Mouse (Mus musculus): ENCODE data around the gene Pole2. TPM values are rescaled to one million over a fixed set of nuclear protein-coding genes. Genes with fewer than 3 reads are reported as not detected.

Pole2 gene
- 23.1 and 24.0 TPM in 2 replicates for polyA plus RNA-seq (2015; fragmentation: Nextera tagmentation; extraction: Ambion mirVana)

DNA sequence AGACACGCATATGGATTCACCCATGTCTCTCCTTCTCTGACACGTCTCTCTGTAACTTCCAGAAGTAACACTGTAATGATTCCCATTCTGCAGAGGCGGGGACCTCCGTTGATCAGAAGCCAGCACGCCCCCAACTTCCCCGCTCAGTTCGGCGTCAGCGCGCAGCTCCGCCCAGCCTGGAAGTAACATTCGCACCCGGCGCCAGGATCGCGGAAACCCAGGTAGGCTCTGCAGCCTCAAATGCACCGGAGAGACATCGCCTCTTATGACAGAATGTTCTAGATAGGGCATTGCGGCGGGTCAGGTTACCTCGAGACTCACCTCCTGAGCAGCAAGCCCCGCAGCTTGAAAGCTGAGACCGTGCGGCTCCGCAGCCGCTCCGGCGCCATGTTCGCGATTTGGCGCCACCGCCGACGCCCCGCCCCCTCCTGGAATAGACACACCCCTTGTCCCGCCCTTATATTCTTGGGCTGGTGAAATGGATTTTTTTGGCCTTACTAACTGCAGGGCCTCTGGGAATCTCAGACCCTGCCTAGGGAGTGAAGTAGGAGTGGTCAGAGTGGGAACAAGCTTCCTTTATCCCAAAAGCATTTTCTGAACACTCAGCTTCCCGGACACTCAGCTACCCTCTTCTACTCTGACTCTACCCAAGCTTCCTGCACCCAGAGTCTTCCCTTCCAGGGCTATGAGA lies at the start of gene Pole2:
Gene Pole2, minus strand, starts transcription at position 420 of the 691 bp plus-strand sequence.
- no peaks in the 10 kb centered on the region for H3K27me3 ChIP-seq
- peak within 1 kb of the TSS; percentile 41; the same call in 1 of the 2 replicates for H3K9ac ChIP-seq
- peaks cover 13% of the 10 kb centered on the region for H3K36me3 ChIP-seq
- peak; percentile 95 for ATAC-seq (ENCODE audit: insufficient number of reproducible peaks, low FRiP score, low TSS enrichment, low read depth)
- no peaks in the 10 kb centered on the region for H3K9me3 ChIP-seq
- peak within 1 kb of the TSS; percentile 71 for H3K4me3 ChIP-seq
- under 1% methylated on average over 37 of the region's 37 CpGs for WGBS
- H3K4me2 ChIP-seq = peak within 1 kb of the TSS; percentile 45
- peak within 1 kb of the TSS; percentile 93 for H3K27ac ChIP-seq
- H3K4me1 ChIP-seq = peaks cover 5% of the 10 kb centered on the region; the same call in 1 of the 2 replicates

DNA sequence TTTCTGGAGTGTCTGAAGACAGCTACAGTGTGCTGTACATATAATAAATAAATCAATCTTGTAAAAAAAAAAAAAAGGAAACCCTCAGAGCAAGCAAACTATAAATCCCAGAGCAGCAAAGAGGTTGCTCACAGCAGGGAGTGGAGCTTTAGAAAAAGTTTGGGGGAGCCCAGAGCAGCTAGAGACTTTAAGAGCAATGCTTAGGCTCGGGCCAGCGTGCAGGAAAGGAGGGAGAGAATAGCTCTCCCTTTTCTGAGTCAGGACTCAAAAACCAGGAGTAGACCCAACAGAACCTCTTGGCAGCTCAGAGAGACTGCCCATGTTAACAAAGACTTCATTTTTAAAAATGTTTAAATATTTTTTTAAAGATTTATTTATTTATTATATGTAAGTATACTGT lies 41.0 kb upstream of the Pole2 start:
- Histone ChIP-seq H3K36me3 (no peaks in the 10 kb centered on the region), H3K27me3 (no peaks in the 10 kb centered on the region), H3K4me3 (no peak overlapping the region), H3K4me2 (no peak overlapping the region), H3K9ac (no peak overlapping the region), H3K27ac (no peak overlapping the region), H3K9me3 (no peaks in the 10 kb centered on the region), H3K4me1 (no peaks in the 10 kb centered on the region)
- 68% methylated on average over 2 of the region's 2 CpGs for WGBS
- no peak for ATAC-seq (ENCODE audit: insufficient number of reproducible peaks, low FRiP score, low TSS enrichment, low read depth)

DNA sequence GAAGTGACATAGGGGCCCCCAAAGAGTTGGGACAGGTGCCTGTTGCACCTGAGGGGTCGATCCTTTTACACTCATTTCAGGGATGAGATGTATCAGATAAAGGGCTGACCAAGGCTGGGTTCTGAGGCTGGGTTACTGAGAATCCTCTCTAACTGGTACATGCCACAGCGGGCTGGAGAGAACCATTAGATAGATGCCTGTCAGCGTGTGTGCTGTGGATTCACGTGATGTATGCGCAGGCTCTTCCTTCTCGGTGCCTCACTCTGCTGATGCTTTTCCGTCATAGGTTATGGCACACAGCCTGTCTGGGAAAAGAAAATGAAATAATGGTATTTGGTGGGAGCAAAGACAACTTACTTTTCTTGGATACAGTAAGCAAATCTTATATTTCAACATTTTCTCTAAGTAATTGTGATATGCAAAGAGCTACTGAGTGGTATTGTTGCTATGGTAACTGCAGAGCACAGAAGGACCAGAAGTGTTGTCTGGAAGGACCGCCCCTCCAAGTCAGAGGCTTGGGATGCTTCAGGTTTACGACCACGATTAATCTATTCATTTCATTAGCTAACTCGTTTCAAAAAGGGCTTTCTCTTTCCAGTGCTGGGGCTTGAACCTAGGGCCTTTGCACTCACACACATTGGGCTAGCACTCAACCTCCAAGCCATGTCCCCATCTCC lies 40.1 kb upstream of the Pole2 start:
- ATAC-seq (ENCODE audit: insufficient number of reproducible peaks, low FRiP score, low TSS enrichment, low read depth) = no peak
- no peaks in the 10 kb centered on the region for H3K9me3 ChIP-seq
- H3K4me1 ChIP-seq = no peaks in the 10 kb centered on the region
- no peak overlapping the region for H3K4me2 ChIP-seq
- H3K36me3 ChIP-seq = no peaks in the 10 kb centered on the region
- no peak overlapping the region for H3K4me3 ChIP-seq
- H3K27me3 ChIP-seq = no peaks in the 10 kb centered on the region
- 79% methylated on average over 11 of the region's 11 CpGs for WGBS
- no peak overlapping the region for H3K27ac ChIP-seq
- H3K9ac ChIP-seq = no peak overlapping the region

DNA sequence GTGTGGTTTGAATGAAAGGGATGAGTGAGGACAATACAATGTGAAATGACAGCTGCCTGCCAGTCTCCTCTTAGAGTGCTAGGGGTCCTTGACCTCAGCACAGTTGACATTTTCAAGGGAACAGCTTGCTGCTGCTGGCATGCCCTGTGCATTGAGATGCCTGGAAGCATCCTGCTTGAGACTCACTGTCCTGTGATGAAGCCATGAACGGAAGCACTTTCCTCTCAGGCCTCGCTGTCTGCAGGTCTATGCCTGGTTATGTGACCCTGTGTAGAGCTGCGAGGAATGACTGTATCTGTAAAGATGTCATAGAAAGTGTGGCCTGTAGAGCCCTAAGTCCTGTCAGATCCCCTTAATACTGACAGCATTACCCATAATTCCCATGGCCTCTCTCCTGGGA lies 37.0 kb upstream of the Pole2 start:
- no peak overlapping the region for H3K4me2 ChIP-seq
- H3K4me3 ChIP-seq = no peak overlapping the region
- no peak overlapping the region for H3K9ac ChIP-seq
- H3K4me1 ChIP-seq = no peaks in the 10 kb centered on the region
- H3K9me3 ChIP-seq = no peaks in the 10 kb centered on the region
- no peak for ATAC-seq (ENCODE audit: insufficient number of reproducible peaks, low FRiP score, low TSS enrichment, low read depth)
- H3K27me3 ChIP-seq = no peaks in the 10 kb centered on the region
- WGBS = 80% methylated on average over 3 of the region's 3 CpGs
- no peaks in the 10 kb centered on the region for H3K36me3 ChIP-seq
- H3K27ac ChIP-seq = no peak overlapping the region

DNA sequence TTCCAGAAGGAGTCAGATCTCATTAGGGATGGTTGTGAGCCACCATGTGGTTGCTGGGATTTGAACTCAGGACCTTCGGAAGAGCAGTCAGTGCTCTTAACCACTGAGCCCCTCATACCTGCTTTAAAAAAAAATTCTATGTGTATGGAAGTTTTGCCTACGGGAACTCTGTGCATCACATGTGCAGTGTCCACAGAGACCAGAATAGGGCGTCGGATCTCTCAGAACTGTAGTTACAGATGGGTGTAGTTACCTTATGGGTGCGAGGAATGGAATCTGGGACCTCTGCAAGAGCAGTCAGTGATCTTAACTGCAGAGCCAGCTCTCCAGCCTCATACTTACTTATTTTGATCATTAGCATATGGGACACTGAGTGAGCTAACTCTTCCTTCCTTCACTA lies 34.3 kb upstream of the Pole2 start:
- Histone ChIP-seq H3K9ac (no peak overlapping the region), H3K4me3 (no peak overlapping the region), H3K9me3 (no peaks in the 10 kb centered on the region), H3K4me2 (no peak overlapping the region), H3K4me1 (no peaks in the 10 kb centered on the region), H3K36me3 (no peaks in the 10 kb centered on the region), H3K27ac (no peak overlapping the region), H3K27me3 (no peaks in the 10 kb centered on the region)
- no peak for ATAC-seq (ENCODE audit: insufficient number of reproducible peaks, low FRiP score, low TSS enrichment, low read depth)
- 86% methylated on average over 5 of the region's 5 CpGs for WGBS

DNA sequence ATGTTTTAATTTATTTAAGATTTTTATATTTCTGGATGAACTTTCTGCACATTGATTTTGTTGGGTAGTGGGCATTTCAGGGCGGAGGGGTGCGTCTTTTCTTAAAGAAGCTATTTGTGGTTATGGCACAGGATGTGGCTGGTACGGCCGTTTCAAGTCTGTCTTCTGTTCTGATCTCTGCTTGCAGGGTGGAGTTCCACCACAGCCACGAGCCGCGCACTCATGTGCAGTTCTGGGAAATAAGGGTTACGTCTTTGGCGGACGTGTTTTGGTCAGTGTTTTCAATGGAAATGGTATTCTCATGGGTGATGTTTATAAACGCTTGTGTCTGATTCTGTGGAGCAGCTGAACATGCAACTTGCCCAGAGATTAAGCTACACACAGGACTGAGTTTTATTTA lies 29.8 kb upstream of the Pole2 start:
- Histone ChIP-seq H3K9me3 (no peaks in the 10 kb centered on the region), H3K4me1 (no peaks in the 10 kb centered on the region), H3K27ac (no peak overlapping the region), H3K4me3 (no peak overlapping the region), H3K27me3 (no peaks in the 10 kb centered on the region), H3K9ac (no peak overlapping the region), H3K4me2 (no peak overlapping the region), H3K36me3 (no peaks in the 10 kb centered on the region)
- 80% methylated on average over 11 of the region's 11 CpGs for WGBS
- no peak for ATAC-seq (ENCODE audit: insufficient number of reproducible peaks, low FRiP score, low TSS enrichment, low read depth)

DNA sequence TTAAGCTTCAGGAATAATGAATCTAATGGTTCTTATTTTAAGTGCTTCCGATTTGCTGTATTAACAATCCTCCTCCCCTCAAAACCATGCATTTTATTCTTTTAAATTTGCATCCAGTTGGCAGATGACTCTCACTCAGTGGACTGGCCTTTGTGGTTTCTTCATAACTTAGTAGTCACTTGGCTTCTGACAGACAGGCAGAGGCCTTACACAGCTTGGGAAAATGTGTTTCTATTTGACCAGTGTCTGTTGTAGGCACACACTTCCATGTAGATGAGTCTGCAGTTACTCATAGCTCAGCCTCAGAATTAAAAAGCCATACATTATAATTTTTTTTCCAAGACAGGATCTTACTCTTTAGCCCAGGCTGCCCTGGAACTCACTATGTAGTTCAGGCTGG lies 25.8 kb upstream of the Pole2 start:
- no peak overlapping the region for H3K27ac ChIP-seq

DNA sequence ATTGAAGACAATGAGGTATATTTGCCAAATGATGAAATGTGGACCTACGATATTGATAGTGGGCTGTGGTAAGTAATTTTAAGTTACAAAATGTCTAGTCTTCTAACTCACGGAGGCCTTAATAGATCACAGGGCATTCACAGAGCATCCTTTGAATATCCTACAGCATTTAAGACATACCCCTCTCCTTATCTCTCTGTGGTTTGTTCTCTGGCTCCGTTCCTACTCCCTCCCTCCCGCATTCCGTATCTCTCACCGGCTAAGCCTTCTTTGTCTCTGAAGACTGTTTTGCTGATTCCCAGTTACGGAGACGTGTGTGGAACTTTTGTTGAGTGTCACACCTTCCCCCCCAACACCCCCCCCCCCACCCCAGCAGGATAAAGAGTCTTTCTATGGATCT lies 22.8 kb upstream of the Pole2 start:
- WGBS = 87% methylated on average over 8 of the region's 8 CpGs
- Histone ChIP-seq H3K4me3 (no peak overlapping the region), H3K27ac (no peak overlapping the region), H3K9ac (no peak overlapping the region), H3K4me1 (no peaks in the 10 kb centered on the region), H3K9me3 (no peaks in the 10 kb centered on the region), H3K4me2 (no peak overlapping the region), H3K27me3 (no peaks in the 10 kb centered on the region), H3K36me3 (no peaks in the 10 kb centered on the region)
- ATAC-seq (ENCODE audit: insufficient number of reproducible peaks, low FRiP score, low TSS enrichment, low read depth) = no peak

More for the DNA sequence above, 25.8 kb upstream of the Pole2 start:
- Histone ChIP-seq H3K27me3 (no peaks in the 10 kb centered on the region), H3K4me2 (no peak overlapping the region), H3K36me3 (no peaks in the 10 kb centered on the region), H3K9ac (no peak overlapping the region), H3K9me3 (no peaks in the 10 kb centered on the region), H3K4me3 (no peak overlapping the region), H3K4me1 (no peaks in the 10 kb centered on the region)
- 83% methylated on average over 1 of the region's 1 CpGs for WGBS
- no peak for ATAC-seq (ENCODE audit: insufficient number of reproducible peaks, low FRiP score, low TSS enrichment, low read depth)

DNA sequence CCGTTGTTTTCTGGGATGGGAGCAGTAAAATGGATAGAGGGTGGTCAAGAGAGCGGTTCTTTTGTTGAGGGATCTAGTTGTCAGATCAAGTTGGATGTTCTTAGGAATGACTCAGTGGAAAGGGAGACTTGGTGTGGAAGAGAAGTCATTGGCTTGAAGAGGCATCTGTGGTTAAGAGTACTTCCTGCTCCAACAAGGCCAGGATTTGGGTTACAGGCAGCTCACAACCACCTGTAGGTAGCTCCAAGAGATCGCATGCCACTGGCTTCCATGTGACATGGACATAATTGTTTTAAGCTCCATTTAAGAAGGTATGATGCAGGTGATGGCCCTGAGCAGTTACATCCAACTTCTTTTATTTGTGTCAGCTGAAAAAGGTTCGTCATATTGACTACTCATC lies 21.8 kb upstream of the Pole2 start:
- Histone ChIP-seq H3K4me2 (no peak overlapping the region), H3K4me1 (no peaks in the 10 kb centered on the region), H3K27me3 (no peaks in the 10 kb centered on the region), H3K27ac (no peak overlapping the region), H3K9me3 (no peaks in the 10 kb centered on the region), H3K9ac (no peak overlapping the region), H3K4me3 (no peak overlapping the region), H3K36me3 (no peaks in the 10 kb centered on the region)
- no peak for ATAC-seq (ENCODE audit: insufficient number of reproducible peaks, low FRiP score, low TSS enrichment, low read depth)
- WGBS = 82% methylated on average over 4 of the region's 4 CpGs

DNA sequence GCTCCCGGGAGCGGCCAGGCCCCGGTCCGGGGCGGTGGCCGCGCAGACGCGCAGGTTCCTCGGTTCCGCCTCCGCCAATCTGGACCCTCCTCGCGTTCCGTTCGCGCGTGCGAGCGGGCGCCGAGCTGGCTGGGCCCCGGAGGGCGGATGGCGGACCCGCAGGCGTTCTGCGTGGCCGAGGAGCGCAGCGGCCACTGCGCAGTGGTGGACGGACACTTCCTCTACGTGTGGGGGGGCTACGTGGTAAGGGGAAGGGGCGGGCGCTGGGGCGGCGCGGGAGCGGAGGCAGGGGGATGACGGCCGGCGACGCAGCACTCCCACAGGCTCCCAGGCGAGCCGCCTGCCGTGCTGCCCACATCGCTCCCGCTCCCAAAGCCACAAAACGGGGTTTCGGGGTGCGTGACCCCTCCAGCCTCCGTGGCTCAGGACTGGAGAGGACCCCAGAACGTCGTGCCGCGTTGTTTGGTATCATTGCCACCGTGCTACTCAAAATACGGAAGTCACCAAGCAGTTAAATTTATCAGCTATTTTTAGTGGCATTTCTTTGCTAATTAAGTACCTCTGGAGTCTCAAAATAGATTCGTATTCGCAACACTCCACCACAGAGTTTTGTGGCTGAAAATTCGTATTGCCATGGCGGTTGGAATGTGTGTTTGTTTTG lies 13.9 kb upstream of the Pole2 start:
- Histone ChIP-seq H3K36me3 (no peaks in the 10 kb centered on the region), H3K9me3 (no peaks in the 10 kb centered on the region)
- under 1% methylated on average over 60 of the region's 64 CpGs for WGBS

DNA sequence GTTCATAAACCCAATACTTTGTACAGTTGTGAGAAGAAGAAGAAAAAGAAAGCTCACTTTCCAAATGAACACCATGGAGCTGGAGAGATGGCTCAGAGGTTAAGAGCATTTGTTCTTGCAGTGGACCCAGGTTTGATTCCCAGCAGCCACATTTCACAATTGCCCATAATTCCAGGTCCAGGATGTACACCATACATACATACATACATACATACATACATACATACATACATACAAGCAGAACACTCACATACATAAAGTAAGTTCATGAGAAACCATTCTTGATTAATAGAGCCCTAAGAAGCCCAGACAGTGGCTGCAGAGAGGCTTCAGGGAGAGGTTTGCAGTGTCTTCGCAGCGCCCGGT lies 13.4 kb upstream of the Pole2 start:
- no peak for ATAC-seq (ENCODE audit: insufficient number of reproducible peaks, low FRiP score, low TSS enrichment, low read depth)
- Histone ChIP-seq H3K27ac (peak overlapping the region; percentile 91), H3K9ac (peak overlapping the region; percentile 78), H3K4me3 (peak overlapping the region; percentile 73), H3K27me3 (no peaks in the 10 kb centered on the region), H3K36me3 (no peaks in the 10 kb centered on the region), H3K9me3 (no peaks in the 10 kb centered on the region), H3K4me1 (no peaks in the 10 kb centered on the region; the same call in 1 of the 2 replicates), H3K4me2 (peak overlapping the region; percentile 62)
- 0% methylated on average over 3 of the region's 3 CpGs for WGBS

More for the DNA sequence above, 13.9 kb upstream of the Pole2 start:
- peak; percentile 83 for ATAC-seq (ENCODE audit: insufficient number of reproducible peaks, low FRiP score, low TSS enrichment, low read depth)
- Histone ChIP-seq H3K27ac (peak overlapping the region; percentile 91), H3K4me3 (peak overlapping the region; percentile 73), H3K27me3 (no peaks in the 10 kb centered on the region), H3K9ac (peak overlapping the region; percentile 78), H3K4me1 (no peaks in the 10 kb centered on the region; the same call in 1 of the 2 replicates), H3K4me2 (peak overlapping the region; percentile 62)

DNA sequence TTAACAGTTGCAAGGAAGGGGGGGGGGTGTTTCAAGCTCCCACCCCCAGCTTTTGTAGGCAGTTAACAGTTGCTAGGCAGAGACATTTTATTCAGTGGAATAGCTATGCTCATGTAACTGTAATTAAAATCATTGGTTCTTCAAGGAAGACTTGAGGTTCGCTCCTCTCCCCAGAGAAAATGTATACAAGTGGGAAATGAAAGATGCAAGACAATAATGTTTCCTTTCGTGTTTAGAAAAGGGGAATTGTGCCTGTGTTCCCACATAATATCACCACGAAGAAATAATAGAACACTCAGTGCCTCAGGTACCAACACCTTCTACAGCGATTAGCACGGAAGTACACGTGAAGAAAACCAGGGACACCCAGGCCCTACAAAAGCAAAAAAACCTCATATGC lies 12.9 kb upstream of the Pole2 start, which contains the start of gene Klhdc1:
Gene Klhdc1, plus strand, starts transcription at position 301 of the 400 bp plus-strand sequence.
- H3K36me3 ChIP-seq = no peaks in the 10 kb centered on the region
- peak within 1 kb of the TSS; percentile 78 for H3K9ac ChIP-seq
- WGBS = 65% methylated on average over 6 of the region's 6 CpGs
- H3K4me1 ChIP-seq = no peaks in the 10 kb centered on the region; the same call in 1 of the 2 replicates
- peak within 1 kb of the TSS; percentile 91 for H3K27ac ChIP-seq
- peak within 1 kb of the TSS; percentile 62 for H3K4me2 ChIP-seq
- no peak for ATAC-seq (ENCODE audit: insufficient number of reproducible peaks, low FRiP score, low TSS enrichment, low read depth)
- H3K9me3 ChIP-seq = no peaks in the 10 kb centered on the region
- no peaks in the 10 kb centered on the region for H3K27me3 ChIP-seq
- H3K4me3 ChIP-seq = peak within 1 kb of the TSS; percentile 73

Measured in limb, embryonic 15.5 days (tissue).